Mouse (Mus musculus): ENCODE results near the gene Krt32. TPM values are rescaled to one million over a fixed set of nuclear protein-coding genes. Genes with fewer than 3 reads are reported as not detected.

Krt32 gene
- total and polyA plus RNA-seq, 2 experiments: not detected

DNA sequence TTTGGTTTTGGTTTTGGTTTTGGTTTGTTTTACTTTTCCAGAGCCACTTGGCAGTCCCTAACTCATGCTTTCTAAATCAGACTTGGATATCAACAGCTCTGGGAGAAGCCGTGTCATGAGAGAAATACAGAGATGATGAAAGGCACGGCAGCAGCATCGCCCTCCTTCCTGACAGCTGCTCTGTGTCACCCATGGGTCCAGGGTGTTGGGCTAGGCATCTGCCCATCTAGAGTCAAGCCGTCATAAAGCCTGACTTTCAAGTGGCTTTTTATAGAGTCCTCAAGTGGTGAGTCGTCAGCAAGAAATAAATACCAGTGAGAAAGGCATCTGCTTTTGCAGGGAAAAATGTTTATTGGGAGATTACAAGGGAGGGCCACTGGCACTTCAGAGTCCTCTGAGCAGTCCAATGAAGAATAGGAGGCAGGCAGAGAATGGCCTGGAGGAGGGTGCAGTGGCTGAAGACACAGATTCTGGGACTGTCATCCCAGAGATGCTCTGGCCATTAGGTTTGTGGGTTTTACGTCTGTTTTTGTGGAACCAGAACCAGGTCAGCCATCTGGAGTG, 41.6 kb downstream of the Krt32 start:
- Histone ChIP-seq H3K36me3 (ENCODE audit: control insufficient read depth, insufficient read depth, low read length) (no peaks in the 10 kb centered on the region), H3K9ac (ENCODE audit: low read depth, low read length) (no peak overlapping the region), H3K27ac (replicated peaks; ENCODE audit: insufficient read depth, low read depth, low read length) (no peak overlapping the region), H3K27me3 (ENCODE audit: control insufficient read depth, insufficient read depth, low read length) (0 out of 2 replicates have a peak, but pooled peaks cover 3% of the 10 kb centered on the region), H3K79me2 (ENCODE audit: control insufficient read depth, insufficient read depth, low read length) (no peaks in the 10 kb centered on the region), H3K4me3 (ENCODE audit: insufficient read depth, low read depth, low read length) (no peak overlapping the region), H3K4me1 (ENCODE audit: control insufficient read depth, insufficient read depth, low read length) (no peaks in the 10 kb centered on the region)
- no peak for DNase-seq (ENCODE audit: extremely low read depth, low read depth, low spot score)
- WGBS: 82% methylated on average over 6 of the region's 6 CpGs
- TF ChIP-seq POLR2A (IDR thresholded peaks at IDR 0.05; ENCODE audit: extremely low read depth, insufficient read depth, low read length): no peak
- no peak for TF ChIP-seq CTCF (IDR thresholded peaks at IDR 0.05; ENCODE audit: low read depth, low read length)

- Histone ChIP-seq H3K4me1 (ENCODE audit: control insufficient read depth, insufficient read depth, low read length) (no peaks in the 10 kb centered on the region), H3K27ac (replicated peaks; ENCODE audit: insufficient read depth, low read depth, low read length) (no peak within 1 kb of the TSS), H3K4me3 (ENCODE audit: insufficient read depth, low read depth, low read length) (no peak within 1 kb of the TSS), H3K9ac (ENCODE audit: low read depth, low read length) (no peak within 1 kb of the TSS), H3K79me2 (ENCODE audit: control insufficient read depth, insufficient read depth, low read length) (no peaks in the 10 kb centered on the region), H3K27me3 (ENCODE audit: control insufficient read depth, insufficient read depth, low read length) (peaks cover 5% of the 10 kb centered on the region; the same call in 1 of the 2 replicates), H3K36me3 (ENCODE audit: control insufficient read depth, insufficient read depth, low read length) (no peaks in the 10 kb centered on the region)
- TF ChIP-seq CTCF (IDR thresholded peaks at IDR 0.05; ENCODE audit: low read depth, low read length): no peak
- TF ChIP-seq POLR2A (IDR thresholded peaks at IDR 0.05; ENCODE audit: extremely low read depth, insufficient read depth, low read length): no peak
- WGBS: 81% methylated on average over 6 of the region's 6 CpGs
- no peak for DNase-seq (ENCODE audit: extremely low read depth, low read depth, low spot score)
Observed at GRCm38 (mm10) chr11:100041454-100041853, 46.6 kb downstream of the Krt32 start, which contains the start of gene Krt34. Gene Krt34 (minus strand): TSS chr11:100041554.

Other genes starting within 250 kb of the Krt32 start
- not detected in 2 replicates for gene Krtap4-16, start 236.6 kb downstream of the Krt32 start, total RNA-seq (2014; rRNA removed)
- gene Krtap4-16, start 236.6 kb downstream of the Krt32 start, polyA plus RNA-seq (2012; rRNA removed): not detected in 2 replicates
- not detected in 2 replicates for gene Gm11568, start 230.3 kb downstream of the Krt32 start, total RNA-seq (2014; rRNA removed)
- not detected in 2 replicates for gene Gm11568, start 230.3 kb downstream of the Krt32 start, polyA plus RNA-seq (2012; rRNA removed)
- gene Gm11559, start 223.8 kb downstream of the Krt32 start, total RNA-seq (2014; rRNA removed): not detected in 2 replicates
- not detected in 2 replicates for gene Gm11559, start 223.8 kb downstream of the Krt32 start, polyA plus RNA-seq (2012; rRNA removed)
- gene Krtap9-1, start 214.8 kb downstream of the Krt32 start, total RNA-seq (2014; rRNA removed): not detected in 2 replicates
- gene Krtap9-1, start 214.8 kb downstream of the Krt32 start, polyA plus RNA-seq (2012; rRNA removed): not detected in 2 replicates
- 0.28 TPM in 1 of 2 replicates, not detected in the other for gene Gm11567, start 209.0 kb downstream of the Krt32 start, total RNA-seq (2014; rRNA removed)
- not detected in 2 replicates for gene Gm11567, start 209.0 kb downstream of the Krt32 start, polyA plus RNA-seq (2012; rRNA removed)
- gene Krtap31-1, start 180.3 kb downstream of the Krt32 start, total RNA-seq (2014; rRNA removed): not detected in 2 replicates
- not detected in 2 replicates for gene Krtap31-1, start 180.3 kb downstream of the Krt32 start, polyA plus RNA-seq (2012; rRNA removed)
- not detected in 2 replicates for gene Gm11565, start 173.5 kb downstream of the Krt32 start, total RNA-seq (2014; rRNA removed)
- not detected in 2 replicates for gene Gm11565, start 173.5 kb downstream of the Krt32 start, polyA plus RNA-seq (2012; rRNA removed)
- not detected in 2 replicates for gene Krtap31-2, start 151.9 kb downstream of the Krt32 start, total RNA-seq (2014; rRNA removed)
- gene Krtap31-2, start 151.9 kb downstream of the Krt32 start, polyA plus RNA-seq (2012; rRNA removed): not detected in 2 replicates
- gene Krtap9-5, start 139.8 kb downstream of the Krt32 start, total RNA-seq (2014; rRNA removed): not detected in 2 replicates
- gene Krtap9-5, start 139.8 kb downstream of the Krt32 start, polyA plus RNA-seq (2012; rRNA removed): not detected in 2 replicates
- not detected in 2 replicates for gene Krtap29-1, start 109.2 kb downstream of the Krt32 start, total RNA-seq (2014; rRNA removed)
- not detected in 2 replicates for gene Krtap29-1, start 109.2 kb downstream of the Krt32 start, polyA plus RNA-seq (2012; rRNA removed)
- not detected in 2 replicates for gene Krtap16-1, start 101.6 kb downstream of the Krt32 start, total RNA-seq (2014; rRNA removed)
- gene Krtap16-1, start 101.6 kb downstream of the Krt32 start, polyA plus RNA-seq (2012; rRNA removed): not detected in 2 replicates
- gene Krtap17-1, start 94.2 kb downstream of the Krt32 start, total RNA-seq (2014; rRNA removed): not detected in 2 replicates
- not detected in 2 replicates for gene Krtap17-1, start 94.2 kb downstream of the Krt32 start, polyA plus RNA-seq (2012; rRNA removed)
- not detected in 2 replicates for gene Krt33a, start 72.0 kb downstream of the Krt32 start, total RNA-seq (2014; rRNA removed)
- gene Krt33a, start 72.0 kb downstream of the Krt32 start, polyA plus RNA-seq (2012; rRNA removed): not detected in 2 replicates
- not detected in 2 replicates for gene Krt33b, start 58.4 kb downstream of the Krt32 start, total RNA-seq (2014; rRNA removed)
- gene Krt33b, start 58.4 kb downstream of the Krt32 start, polyA plus RNA-seq (2012; rRNA removed): not detected in 2 replicates
- gene Krt34, start 46.7 kb downstream of the Krt32 start, total RNA-seq (2014; rRNA removed): not detected in 2 replicates
- gene Krt34, start 46.7 kb downstream of the Krt32 start, polyA plus RNA-seq (2012; rRNA removed): not detected in 2 replicates
- gene Krt31, start 37.7 kb downstream of the Krt32 start, total RNA-seq (2014; rRNA removed): not detected in 2 replicates
- gene Krt31, start 37.7 kb downstream of the Krt32 start, polyA plus RNA-seq (2012; rRNA removed): not detected in 2 replicates
- gene Krt35, start 8.0 kb upstream of the Krt32 start, total RNA-seq (2014; rRNA removed): not detected in 2 replicates
- not detected in 2 replicates for gene Krt35, start 8.0 kb upstream of the Krt32 start, polyA plus RNA-seq (2012; rRNA removed)
- gene Krt36, start 17.4 kb upstream of the Krt32 start, total RNA-seq (2014; rRNA removed): not detected in 2 replicates
- not detected in 2 replicates for gene Krt36, start 17.4 kb upstream of the Krt32 start, polyA plus RNA-seq (2012; rRNA removed)
- gene Krt13, start 33.3 kb upstream of the Krt32 start, total RNA-seq (2014; rRNA removed): not detected in 2 replicates
- 0.54 TPM in 1 of 2 replicates, not detected in the other for gene Krt13, start 33.3 kb upstream of the Krt32 start, polyA plus RNA-seq (2012; rRNA removed)
- gene Krt15, start 47.7 kb upstream of the Krt32 start, total RNA-seq (2014; rRNA removed): not detected in 2 replicates
- not detected in 2 replicates for gene Krt15, start 47.7 kb upstream of the Krt32 start, polyA plus RNA-seq (2012; rRNA removed)
- 2.8 and 4.5 TPM in 2 replicates for gene Krt19, start 60.4 kb upstream of the Krt32 start, total RNA-seq (2014; rRNA removed)
- 2.4 and 2.6 TPM in 2 replicates for gene Krt19, start 60.4 kb upstream of the Krt32 start, polyA plus RNA-seq (2012; rRNA removed)
- gene Krt9, start 105.0 kb upstream of the Krt32 start, total RNA-seq (2014; rRNA removed): not detected in 2 replicates
- gene Krt9, start 105.0 kb upstream of the Krt32 start, polyA plus RNA-seq (2012; rRNA removed): not detected in 2 replicates
- gene Krt14, start 119.3 kb upstream of the Krt32 start, total RNA-seq (2014; rRNA removed): not detected in 2 replicates
- not detected in 2 replicates for gene Krt14, start 119.3 kb upstream of the Krt32 start, polyA plus RNA-seq (2012; rRNA removed)
- not detected in 2 replicates for gene Krt16, start 160.7 kb upstream of the Krt32 start, total RNA-seq (2014; rRNA removed)
- not detected in 2 replicates for gene Krt16, start 160.7 kb upstream of the Krt32 start, polyA plus RNA-seq (2012; rRNA removed)
- gene Krt17, start 172.8 kb upstream of the Krt32 start, total RNA-seq (2014; rRNA removed): not detected in 2 replicates
- not detected in 2 replicates for gene Krt17, start 172.8 kb upstream of the Krt32 start, polyA plus RNA-seq (2012; rRNA removed)
- not detected in 2 replicates for gene Krt42, start 181.6 kb upstream of the Krt32 start, total RNA-seq (2014; rRNA removed)
- not detected in 2 replicates for gene Krt42, start 181.6 kb upstream of the Krt32 start, polyA plus RNA-seq (2012; rRNA removed)
- 145 and 210 TPM in 2 replicates for gene Eif1, start 231.7 kb upstream of the Krt32 start, total RNA-seq (2014; rRNA removed)
- gene Eif1, start 231.7 kb upstream of the Krt32 start, polyA plus RNA-seq (2012; rRNA removed): 86.6 and 104 TPM in 2 replicates
- not detected in 2 replicates for gene Gast, start 246.2 kb upstream of the Krt32 start, total RNA-seq (2014; rRNA removed)
- gene Gast, start 246.2 kb upstream of the Krt32 start, polyA plus RNA-seq (2012; rRNA removed): not detected in 2 replicates